Comparison of ENCODE assay signal across 10 mouse cellular contexts in the genomic region with DNA sequence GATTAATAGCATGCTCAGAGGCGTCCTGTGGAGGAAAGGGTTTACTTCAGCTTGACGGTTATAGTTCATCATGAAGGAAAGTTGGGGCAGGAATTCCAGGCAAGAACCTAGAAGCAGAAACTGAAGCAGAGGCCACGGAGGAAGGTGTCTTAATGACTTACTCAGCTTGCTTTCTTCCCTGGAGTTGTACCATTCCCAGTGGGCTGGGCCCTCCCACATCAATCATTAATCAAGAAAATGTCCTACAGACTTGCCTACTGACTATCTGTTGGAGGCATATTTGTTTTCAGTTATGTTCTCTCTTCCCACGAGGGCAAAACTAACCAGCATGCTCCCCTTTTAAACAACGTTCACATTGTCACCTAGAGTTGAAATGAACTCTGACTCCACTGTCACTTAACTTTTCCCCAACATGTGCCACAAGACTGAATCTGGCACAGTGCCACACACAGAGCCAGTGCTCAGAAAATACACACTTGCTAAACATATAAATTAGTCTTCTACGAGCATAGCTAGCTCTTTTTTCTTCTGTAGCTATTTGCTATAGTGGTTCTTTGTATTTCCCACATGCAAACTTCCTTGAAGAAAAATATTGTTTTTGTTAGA. TPM values are rescaled to one million over a fixed set of nuclear protein-coding genes. Genes with fewer than 3 reads are reported as not detected.
DNase-seq lines count a peak whose midpoint lies in the region; ATAC-seq and TF ChIP-seq lines count a peak whose summit lies in the region.
"Had no signal": no experiment of that assay in that cellular context is flagged by ENCODE, and none has a peak within 500 bp of the region (broad histone marks: within the 10 kb centered on the region; RNA-seq: fewer than 3 reads in every experiment).

No protein-coding gene starts in this region.

- no peak for TF ChIP-seq EP300 in liver, embryonic 14.5 days (IDR thresholded peaks at IDR 0.05; ENCODE audit: low read depth)

- intact Hi-C loops in heart, postnatal 10 days (cut with DNase I), result no loop called here

- TF ChIP-seq CTCF in G1E (IDR thresholded peaks at IDR 0.05; ENCODE audit: low read depth, low read length), result no peak
- no peak for TF ChIP-seq CTCF in liver, embryonic 14.5 days (IDR thresholded peaks at IDR 0.05; ENCODE audit: low read depth)

- DNase-seq in heart, postnatal 10 days, result no peak
- DNase-seq in G1E (ENCODE audit: low spot score), result no peak
- peak; percentile 57 for DNase-seq in kidney, adult 11 months
- DNase-seq in liver, embryonic 14.5 days (ENCODE audit: low read depth in 3 of 3, low spot score in 3 of 3), result no peak
- DNase-seq in urinary bladder, postnatal 4 days (ENCODE audit: low spot score in 2 of 2), result no peak
- DNase-seq in thymus, postnatal 10 days (ENCODE audit: low spot score in 2 of 2), result no peak
- DNase-seq: heart, postnatal 4 days had no signal

- H3K9ac ChIP-seq in heart, embryonic 12.5 days, result no peak overlapping the region
- peak overlapping the region; percentile 93 for H3K9ac ChIP-seq in liver, embryonic 14.5 days (replicated peaks)

- H3K4me1 ChIP-seq in heart, embryonic 12.5 days (replicated peaks), result peaks cover 6% of the 10 kb centered on the region
- H3K4me1 ChIP-seq in G1E (ENCODE audit: insufficient read depth, low read depth, low read length), result peaks cover 41% of the 10 kb centered on the region
- peaks cover 39 to 43% of the 10 kb centered on the region in 2 experiments for H3K4me1 ChIP-seq in liver, embryonic 14.5 days (replicated peaks; ENCODE audit: control insufficient read depth in 2 of 2, insufficient read depth in 2 of 2, low read length in 1 of 2)

- H3K27me3 ChIP-seq in heart, embryonic 12.5 days (replicated peaks), result no peaks in the 10 kb centered on the region
- H3K27me3 ChIP-seq in G1E (ENCODE audit: insufficient read depth, low read length), result no peaks in the 10 kb centered on the region
- no peaks in the 10 kb centered on the region for H3K27me3 ChIP-seq in liver, embryonic 14.5 days (ENCODE audit: control insufficient read depth, insufficient read depth, low read length)
- H3K27me3 ChIP-seq: Patski had no signal

- H3K4me3 ChIP-seq in heart, embryonic 12.5 days, result no peak overlapping the region
- H3K4me3 ChIP-seq in G1E (ENCODE audit: low read depth, low read length), result peak overlapping the region; percentile 77
- peak overlapping the region; percentile 53 to 92 for H3K4me3 ChIP-seq in liver, embryonic 14.5 days (ENCODE audit: insufficient read depth in 1 of 2, low read depth in 2 of 2, low read length in 2 of 2)

- peaks cover 26% of the 10 kb centered on the region for H3K36me3 ChIP-seq in heart, embryonic 12.5 days
- peaks cover 49% of the 10 kb centered on the region for H3K36me3 ChIP-seq in G1E (replicated peaks)
- H3K36me3 ChIP-seq in liver, embryonic 14.5 days (replicated peaks; ENCODE audit: control insufficient read depth, insufficient read depth, low read depth), result peaks cover 29% of the 10 kb centered on the region

- H3K4me2 ChIP-seq in heart, embryonic 12.5 days, result 0 out of 2 replicates have a peak overlapping the region, but pooled peaks have one; percentile 26
- H3K4me2 ChIP-seq in liver, embryonic 14.5 days (ENCODE audit: low read depth), result peak overlapping the region; percentile 83

- H3K9me3 ChIP-seq in heart, embryonic 12.5 days (replicated peaks), result 0 out of 2 replicates have a peak, but pooled peaks cover under 1% of the 10 kb centered on the region
- peaks cover 8% of the 10 kb centered on the region for H3K9me3 ChIP-seq in G1E (replicated peaks)
- no peaks in the 10 kb centered on the region for H3K9me3 ChIP-seq in liver, embryonic 14.5 days (ENCODE audit: control insufficient read depth, low read length)

- WGBS in heart, embryonic 12.5 days, result 78% methylated on average over 6 of the region's 6 CpGs
- WGBS in liver, embryonic 14.5 days (ENCODE audit: insufficient replicate concordance), result 41% methylated on average over 6 of the region's 6 CpGs

- no peak overlapping the region for H3K27ac ChIP-seq in heart, embryonic 12.5 days (ENCODE audit: poor library complexity, severe bottlenecking)
- peak overlapping the region; percentile 14 for H3K27ac ChIP-seq in liver, embryonic 14.5 days

- no peak for ATAC-seq in heart, embryonic 12.5 days (ENCODE audit: insufficient number of reproducible peaks, low FRiP score)
- no peak for ATAC-seq in G1E (ENCODE audit: extremely low read depth, insufficient number of reproducible peaks, low FRiP score, poor library complexity, severe bottlenecking)
- ATAC-seq in liver, embryonic 14.5 days (ENCODE audit: insufficient read depth), result no peak
- no peak for ATAC-seq in activated CD4-positive, CD25-positive, alpha-beta regulatory T cell, adult 4 months

RNA-seq across cellular contexts. Expression of a gene that starts 1.6 kb away (rescaled TPM):
- 34.4 and 35.3 TPM in 2 replicates for polyA plus RNA-seq in heart, embryonic 12.5 days (2016; fragmentation: Nextera tagmentation; extraction: Ambion mirVana)
- total RNA-seq in heart, postnatal 10 days (2021), result 10 to 100 TPM in 1 of 2 experiments, 1 to 10 TPM in 1; 9.3 to 11.9 TPM
- 125 and 142 TPM in 2 replicates for total RNA-seq in G1E (2014; fragmentation: Nextera tagmentation)
- 73.8 and 78.9 TPM in 2 replicates for total RNA-seq in G1E (2017)
- polyA plus RNA-seq in G1E (2012), result 4.1 TPM in 2 replicates
- polyA plus RNA-seq in liver, embryonic 14.5 days (2012; rRNA removed), result 9.6 and 12.8 TPM in 2 replicates
- 55.8 and 63.0 TPM in 2 replicates for polyA plus RNA-seq in liver, embryonic 14.5 days (2014; fragmentation: Nextera tagmentation; extraction: Ambion mirVana)
- 10 to 100 TPM; 47.6 to 55.4 TPM for polyA plus RNA-seq in activated CD4-positive, CD25-positive, alpha-beta regulatory T cell, adult 4 months (2017; shearing (Covaris generic))
